In the genomic region with DNA sequence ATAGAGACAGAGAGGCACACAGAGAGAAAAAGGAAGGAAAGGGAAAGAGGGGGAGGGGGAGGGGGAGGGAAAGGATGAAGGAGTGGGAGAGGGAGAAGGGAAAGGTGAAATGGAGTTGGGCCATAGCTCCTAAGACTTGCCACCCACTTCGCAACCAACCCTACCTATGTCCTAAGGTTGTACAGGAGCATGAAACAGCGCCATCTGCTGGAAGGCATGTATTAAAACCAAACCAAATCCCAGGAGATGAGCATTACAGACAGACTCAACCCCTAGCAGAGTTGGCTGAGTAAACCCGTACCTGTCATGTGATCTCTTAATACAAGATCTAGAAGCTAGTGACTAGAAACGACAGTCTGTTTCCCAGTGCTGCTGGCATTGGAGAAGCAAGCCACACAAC, we compare ENCODE assay signal across 9 mouse cellular contexts.
DNase-seq lines count a peak whose midpoint lies in the region; ATAC-seq and TF ChIP-seq lines count a peak whose summit lies in the region.
"Had no signal": no experiment of that assay in that cellular context is flagged by ENCODE, and none has a peak within 500 bp of the region (broad histone marks: within the 10 kb centered on the region; RNA-seq: fewer than 3 reads in every experiment).

No protein-coding gene starts in this region.

- H3K9me3 ChIP-seq in intestine, embryonic 16.5 days (ENCODE audit: control insufficient read depth, low read length), result no peaks in the 10 kb centered on the region
- H3K9me3 ChIP-seq in intestine, embryonic 15.5 days, result no peaks in the 10 kb centered on the region
- H3K9me3 ChIP-seq in CH12.LX (replicated peaks; ENCODE audit: low read length), result no peaks in the 10 kb centered on the region
- H3K9me3 ChIP-seq in stomach, postnatal 0 days (ENCODE audit: control insufficient read depth, low read length), result no peaks in the 10 kb centered on the region
- H3K9me3 ChIP-seq: liver, embryonic 15.5 days had no signal

- H3K27ac ChIP-seq in intestine, embryonic 16.5 days (ENCODE audit: low read length), result no peak overlapping the region
- H3K27ac ChIP-seq in intestine, embryonic 15.5 days, result no peak overlapping the region
- H3K27ac ChIP-seq in CH12.LX (ENCODE audit: insufficient read depth, low read depth), result no peak overlapping the region
- no peak overlapping the region for H3K27ac ChIP-seq in stomach, postnatal 0 days (replicated peaks)
- H3K27ac ChIP-seq: liver, embryonic 15.5 days had no signal

- in situ Hi-C loops in CH12.LX (cut with MboI; ENCODE audit: low pct_ligation_motif_present, low pct_unique_long_range_greater_than_20kb, low sequenced_read_pairs), result no loop called here

- intact Hi-C loops in left cerebral cortex, postnatal 36 days (cut with DNase I), result loop anchor here (5.0 kb wide), 1 partner anchor 221 kb away; no protein-coding TSS in a partner anchor

- TF ChIP-seq POLR2A in CH12.LX (IDR thresholded peaks at IDR 0.05; ENCODE audit: low read depth, low read length), result no peak

- TF ChIP-seq CTCF in CH12.LX (conservative IDR thresholded peaks at IDR 0.05 in 1 of 2, IDR thresholded peaks at IDR 0.05 in 1 of 2; ENCODE audit: low read depth in 2 of 2, low read length in 2 of 2), result peak; percentile 49 to 68
- peak; percentile 69 for TF ChIP-seq CTCF in stomach, postnatal 0 days (IDR thresholded peaks at IDR 0.05; ENCODE audit: low read depth)

- TF ChIP-seq EP300 in CH12.LX (IDR thresholded peaks at IDR 0.05; ENCODE audit: low read length), result no peak
- TF ChIP-seq EP300 in stomach, postnatal 0 days (optimal IDR thresholded peaks at IDR 0.05), result no peak

- peak; percentile 38 for TF ChIP-seq RAD21 in CH12.LX (IDR thresholded peaks at IDR 0.05; ENCODE audit: low read depth, low read length)

- peak; percentile 84 for DNase-seq in CH12.LX (ENCODE audit: extremely low read depth)
- peak; percentile 65 for DNase-seq in adrenal gland, postnatal 10 days
- DNase-seq in embryo, embryonic 10.5 days (ENCODE audit: low spot score), result peak; percentile 44
- peak; percentile 36 to 39 for DNase-seq in left cerebral cortex, postnatal 36 days (ENCODE audit: low spot score in 2 of 2)
- DNase-seq in stomach, postnatal 0 days (ENCODE audit: low spot score), result peak; percentile 18
- DNase-seq in natural killer cell, adult 2 months (ENCODE audit: low spot score in 2 of 2), result no peak

- no peaks in the 10 kb centered on the region for H3K4me1 ChIP-seq in intestine, embryonic 16.5 days (ENCODE audit: control insufficient read depth, insufficient read depth, low read length)
- H3K4me1 ChIP-seq in intestine, embryonic 15.5 days (replicated peaks), result no peaks in the 10 kb centered on the region
- H3K4me1 ChIP-seq in CH12.LX (ENCODE audit: control insufficient read depth in 1 of 2, insufficient read depth in 2 of 2), result peaks cover 0 to 9% of the 10 kb centered on the region in 2 experiments; a peak in 2 of 4 replicates
- H3K4me1 ChIP-seq in stomach, postnatal 0 days (replicated peaks; ENCODE audit: control insufficient read depth, insufficient read depth), result no peaks in the 10 kb centered on the region
- H3K4me1 ChIP-seq: liver, embryonic 15.5 days had no signal

- dilution Hi-C loops in CH12.LX (cut with MboI; ENCODE audit: extremely low pct_ligation_motif_present, extremely low pct_unique_long_range_greater_than_20kb, low sequenced_read_pairs), result no loop called here

- H3K9ac ChIP-seq in intestine, embryonic 16.5 days (ENCODE audit: low read depth, low read length), result no peak overlapping the region
- H3K9ac ChIP-seq in intestine, embryonic 15.5 days, result no peak overlapping the region
- H3K9ac ChIP-seq in CH12.LX (ENCODE audit: insufficient read depth, low read depth), result no peak overlapping the region
- H3K9ac ChIP-seq in stomach, postnatal 0 days (ENCODE audit: low read length), result no peak overlapping the region
- H3K9ac ChIP-seq: liver, embryonic 15.5 days had no signal

- 27% methylated on average over 4 of the region's 4 CpGs for WGBS in intestine, embryonic 16.5 days
- WGBS in intestine, embryonic 15.5 days, result 27% methylated on average over 4 of the region's 4 CpGs
- 36% methylated on average over 4 of the region's 4 CpGs for WGBS in stomach, postnatal 0 days

- no peaks in the 10 kb centered on the region for H3K36me3 ChIP-seq in intestine, embryonic 16.5 days (ENCODE audit: control insufficient read depth, insufficient read depth, low read length)
- no peaks in the 10 kb centered on the region for H3K36me3 ChIP-seq in intestine, embryonic 15.5 days
- no peaks in the 10 kb centered on the region for H3K36me3 ChIP-seq in CH12.LX (replicated peaks in 1 of 2; ENCODE audit: control insufficient read depth in 1 of 2, insufficient read depth in 1 of 2, low read length in 1 of 2)
- H3K36me3 ChIP-seq in stomach, postnatal 0 days (ENCODE audit: control insufficient read depth, insufficient read depth, low read length), result no peaks in the 10 kb centered on the region
- H3K36me3 ChIP-seq: liver, embryonic 15.5 days had no signal

- H3K4me2 ChIP-seq in intestine, embryonic 16.5 days (ENCODE audit: low read depth, low read length), result no peak overlapping the region
- H3K4me2 ChIP-seq in intestine, embryonic 15.5 days (replicated peaks), result no peak overlapping the region
- no peak overlapping the region for H3K4me2 ChIP-seq in CH12.LX (ENCODE audit: insufficient read depth, low read depth, poor library complexity, severe bottlenecking)
- H3K4me2 ChIP-seq in stomach, postnatal 0 days (replicated peaks; ENCODE audit: low read depth), result no peak overlapping the region
- H3K4me2 ChIP-seq: liver, embryonic 15.5 days had no signal

- no peaks in the 10 kb centered on the region for H3K79me2 ChIP-seq in CH12.LX (replicated peaks; ENCODE audit: control insufficient read depth, extremely low read depth, insufficient read depth, poor library complexity, severe bottlenecking)

- ATAC-seq in intestine, embryonic 16.5 days, result peak; percentile 26; the same call in 1 of the 2 replicates
- no peak for ATAC-seq in intestine, embryonic 15.5 days
- ATAC-seq in stomach, postnatal 0 days (ENCODE audit: low FRiP score, low TSS enrichment), result no peak

- H3K27me3 ChIP-seq in intestine, embryonic 16.5 days (replicated peaks; ENCODE audit: control insufficient read depth, insufficient read depth, low read length), result no peaks in the 10 kb centered on the region
- no peaks in the 10 kb centered on the region for H3K27me3 ChIP-seq in intestine, embryonic 15.5 days (replicated peaks)
- no peaks in the 10 kb centered on the region for H3K27me3 ChIP-seq in CH12.LX (replicated peaks)
- H3K27me3 ChIP-seq in stomach, postnatal 0 days (ENCODE audit: control insufficient read depth, insufficient read depth, low read length), result no peaks in the 10 kb centered on the region
- H3K27me3 ChIP-seq: liver, embryonic 15.5 days had no signal

- H3K4me3 ChIP-seq in intestine, embryonic 16.5 days (ENCODE audit: low read length), result no peak overlapping the region
- no peak overlapping the region for H3K4me3 ChIP-seq in intestine, embryonic 15.5 days (replicated peaks)
- no peak overlapping the region for H3K4me3 ChIP-seq in CH12.LX (replicated peaks in 1 of 3; ENCODE audit: low read depth in 2 of 3, low read length in 2 of 3, poor library complexity in 1 of 3)
- H3K4me3 ChIP-seq in stomach, postnatal 0 days (ENCODE audit: low read depth, low read length), result no peak overlapping the region
- H3K4me3 ChIP-seq: liver, embryonic 15.5 days had no signal

TF ChIP-seq in CH12.LX, 34 proteins besides CTCF, POLR2A, EP300 and RAD21:
- TF ChIP-seq POLR2AphosphoS2 (IDR thresholded peaks at IDR 0.05; ENCODE audit: low read depth, low read length), result no peak
- TF ChIP-seq SMC3 (IDR thresholded peaks at IDR 0.05; ENCODE audit: low read depth, low read length), result peak; percentile 33
- no peak for TF ChIP-seq TCF12 (IDR thresholded peaks at IDR 0.05; ENCODE audit: low read depth, low read length)

Comparison
In these comparisons a context has a peak if more than half of its experiments do, and no peak if none do; other contexts are left out.
1. DNase-seq: peak in CH12.LX (single experiment), adrenal gland, postnatal 10 days (single experiment), embryo, embryonic 10.5 days (single experiment), left cerebral cortex, postnatal 36 days (2 of 2) and stomach, postnatal 0 days (single experiment); none in natural killer cell, adult 2 months (0 of 2).